Mouse (Mus musculus) adrenal gland, postnatal 4 days (tissue): ENCODE data around the gene Taar7a. TPM values are rescaled to one million over a fixed set of nuclear protein-coding genes. Genes with fewer than 3 reads are reported as not detected.

Experiments
- DNase-seq, 2 experiments: peaks; one replicate each; pipeline ENCODE4 v3.0.0; 2021 to 2022; ENCODE audit warnings: low spot score in 2 of 2, mixed read lengths in 2 of 2
- long read RNA-seq, 2 experiments: library from polyadenylated mRNA; stranded (forward); transcript quantifications; one replicate each; pipeline ENCODE4 v2.0.0; 2021
- total RNA-seq, 2 experiments: library from RNA; stranded (reverse); gene quantifications; 2 replicates each; pipeline ENCODE4 v1.2.3; 2021

The Taar7a gene
- not detected for total RNA-seq
- long read RNA-seq, experiment 1, result 0 reads
- long read RNA-seq, experiment 2, result 0 reads

- no peak for DNase-seq
These were observed at the start of gene Taar7a for GRCm38 (mm10) chr10:23993381-23993780. TSS of gene Taar7a (minus strand) at chr10:23993481.

GRCm38 (mm10) chr10:24040120-24040869 lies 47.0 kb upstream of the Taar7a start:
- no peak for DNase-seq

GRCm38 (mm10) chr10:24037314-24037713 lies 44.0 kb upstream of the Taar7a start, which contains the start of gene Taar7e:
TSS of gene Taar7e (plus strand) at chr10:24037614.
- DNase-seq, result no peak

GRCm38 (mm10) chr10:24031347-24031746 lies 38.1 kb upstream of the Taar7a start:
- no peak for DNase-seq

- no peak for DNase-seq
These were observed 33.6 kb upstream of the Taar7a start, which contains the start of gene Taar7d for GRCm38 (mm10) chr10:24026922-24027321. TSS of gene Taar7d (plus strand) at chr10:24027222.

- DNase-seq, result no peak
These were observed 14.9 kb upstream of the Taar7a start for GRCm38 (mm10) chr10:24008143-24008542.

- no peak for DNase-seq
These were observed 13.8 kb upstream of the Taar7a start for GRCm38 (mm10) chr10:24007034-24007433.

GRCm38 (mm10) chr10:24006442-24006841 lies 13.2 kb upstream of the Taar7a start:
- no peak for DNase-seq

GRCm38 (mm10) chr10:23999639-24000038 lies 6.4 kb upstream of the Taar7a start, which contains the start of gene Taar7b:
TSS of gene Taar7b (plus strand) at chr10:23999939.
- DNase-seq, result no peak

- no peak for DNase-seq
These were observed 6.9 kb downstream of the Taar7a start for GRCm38 (mm10) chr10:23986419-23986818.

- no peak for DNase-seq
These were observed 7.7 kb downstream of the Taar7a start, which contains the start of gene Taar6 for GRCm38 (mm10) chr10:23985546-23985945. TSS of gene Taar6 (minus strand) at chr10:23985646.

- DNase-seq, result peak; percentile 37 to 57
These were observed 14.2 kb downstream of the Taar7a start for GRCm38 (mm10) chr10:23978901-23979705.

GRCm38 (mm10) chr10:23977958-23978357 lies 15.3 kb downstream of the Taar7a start:
- no peak for DNase-seq

GRCm38 (mm10) chr10:23971256-23971655 lies 22.0 kb downstream of the Taar7a start:
- DNase-seq, result no peak

GRCm38 (mm10) chr10:23970656-23971165 lies 22.6 kb downstream of the Taar7a start, which contains the start of gene Taar5:
TSS of gene Taar5 (plus strand) at chr10:23970706.
- DNase-seq, result no peak

- DNase-seq, result no peak
These were observed 28.2 kb downstream of the Taar7a start for GRCm38 (mm10) chr10:23964921-23965610.

GRCm38 (mm10) chr10:23963444-23963843 lies 29.8 kb downstream of the Taar7a start:
- no peak for DNase-seq

- no peak for DNase-seq
These were observed 32.8 kb downstream of the Taar7a start, which contains the start of gene Taar4 for GRCm38 (mm10) chr10:23960444-23960915. TSS of gene Taar4 (plus strand) at chr10:23960494.

- DNase-seq, result no peak
These were observed 34.2 kb downstream of the Taar7a start for GRCm38 (mm10) chr10:23959071-23959470.

- no peak for DNase-seq
These were observed 41.6 kb downstream of the Taar7a start for GRCm38 (mm10) chr10:23951714-23952113.
